Mouse (Mus musculus): ENCODE measurements around the gene Arid5b.

DNA sequence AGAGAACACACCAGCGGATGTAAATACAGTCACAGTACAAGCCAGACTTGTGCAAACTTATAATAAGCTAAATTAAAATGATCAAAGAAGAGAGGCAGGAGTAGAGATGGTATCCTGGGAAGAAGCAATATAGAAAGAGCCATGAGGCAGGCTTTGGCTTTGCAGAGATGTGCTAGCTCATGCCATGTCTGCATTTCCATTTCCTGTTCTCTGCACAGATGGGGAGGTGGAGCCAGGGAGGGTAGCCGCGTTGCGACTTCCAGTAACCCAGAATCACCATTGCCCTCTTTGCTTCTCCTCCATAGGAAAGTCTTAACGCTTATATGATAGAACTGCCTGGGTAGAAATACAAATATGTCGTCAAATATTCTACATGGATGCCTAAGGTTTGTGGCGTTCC lies 74.7 kb downstream of the Arid5b start:
- TF ChIP-seq CTCF (IDR thresholded peaks at IDR 0.05; ENCODE audit: low read depth) (no peak), EP300 (IDR thresholded peaks at IDR 0.05; ENCODE audit: low read depth) (no peak)

All from liver, embryonic 14.5 days (tissue).